Mouse (Mus musculus) gastrocnemius, postnatal 4 days (tissue): ENCODE data around the gene Gm5134. TPM values are rescaled to one million over a fixed set of nuclear protein-coding genes. Genes with fewer than 3 reads are reported as not detected.
A peak's percentile ranks its signal among the peaks of the same experiment; 100 is the strongest.
"Not testable (repeated sequence)": the region's sequence is repeated elsewhere in the genome, so short reads cannot be mapped to it uniquely, and the experiment has no call there.

Source experiments
- DNase-seq, 2 experiments: peaks; one replicate each; pipeline ENCODE4 v3.0.0; 2021 to 2022; ENCODE audit warnings: low spot score in 2 of 2, mixed read lengths in 2 of 2
- total RNA-seq, 2 experiments: library from RNA; stranded (reverse); gene quantifications; 2 replicates each; pipeline ENCODE4 v1.2.3; 2021

Gm5134 gene
- total RNA-seq, 2 experiments from 2014 or later = not detected

DNA sequence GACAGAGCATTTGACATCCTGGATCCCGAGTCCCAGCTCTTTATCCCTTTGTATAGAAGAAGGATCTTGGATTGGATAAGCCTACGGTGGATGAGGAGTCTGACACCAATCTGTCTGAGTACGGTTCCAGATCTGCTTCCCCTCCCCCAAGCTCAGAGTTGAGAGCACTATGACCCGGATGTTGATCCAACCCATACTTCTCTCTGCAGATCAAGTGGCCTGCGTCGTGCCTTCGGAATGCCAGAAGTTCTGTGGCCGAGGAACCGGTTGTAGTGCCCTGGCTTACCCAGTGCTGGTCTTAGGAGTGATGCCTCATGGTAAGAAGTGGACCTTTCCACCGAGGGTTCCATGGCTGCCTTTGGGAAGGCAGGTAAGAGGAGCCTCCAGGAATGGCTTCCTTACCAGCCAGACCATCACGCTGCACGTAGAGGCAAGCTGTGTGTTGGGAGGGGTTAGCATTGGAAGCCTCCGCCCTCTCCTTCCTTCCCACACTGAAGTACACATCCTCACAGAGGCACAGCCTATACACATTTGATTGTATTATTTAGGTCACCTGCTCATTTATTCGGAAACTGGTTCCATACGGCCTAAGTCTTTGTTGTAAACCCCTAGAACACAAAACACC, 39.4 kb downstream of the Gm5134 start:
- DNase-seq = no peak

DNA sequence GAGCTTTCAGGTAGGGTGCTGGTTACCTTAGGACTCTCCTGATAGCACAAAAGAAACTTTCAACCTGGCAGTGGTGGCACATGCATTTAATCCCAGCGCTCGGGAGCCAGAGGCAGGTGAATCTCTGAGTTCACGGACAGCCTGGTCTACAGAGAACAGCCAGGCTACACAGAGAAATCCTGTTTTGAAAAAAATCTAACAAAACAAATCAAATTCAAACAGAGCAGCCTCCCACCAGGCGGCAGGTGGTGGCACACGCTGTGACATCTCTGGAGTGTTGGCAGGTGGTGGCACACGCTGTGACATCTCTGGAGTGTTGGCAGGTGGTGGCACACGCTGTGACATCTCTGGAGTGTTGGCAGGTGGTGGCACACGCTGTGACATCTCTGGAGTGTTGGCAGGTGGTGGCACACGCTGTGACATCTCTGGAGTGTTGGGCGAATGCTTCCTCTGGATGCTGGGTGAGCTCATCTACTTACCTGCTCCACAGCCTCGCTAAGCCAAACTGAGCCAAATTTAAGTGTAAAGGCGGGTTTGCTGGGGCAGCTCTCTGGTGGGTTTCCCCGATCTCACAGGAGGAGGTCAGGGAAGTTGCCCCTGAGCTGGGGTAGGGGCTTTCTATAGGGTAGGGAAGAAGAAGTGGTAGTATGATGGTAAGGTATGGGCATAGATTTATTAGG, 40.4 kb downstream of the Gm5134 start:
- DNase-seq = not testable (repeated sequence)

DNA sequence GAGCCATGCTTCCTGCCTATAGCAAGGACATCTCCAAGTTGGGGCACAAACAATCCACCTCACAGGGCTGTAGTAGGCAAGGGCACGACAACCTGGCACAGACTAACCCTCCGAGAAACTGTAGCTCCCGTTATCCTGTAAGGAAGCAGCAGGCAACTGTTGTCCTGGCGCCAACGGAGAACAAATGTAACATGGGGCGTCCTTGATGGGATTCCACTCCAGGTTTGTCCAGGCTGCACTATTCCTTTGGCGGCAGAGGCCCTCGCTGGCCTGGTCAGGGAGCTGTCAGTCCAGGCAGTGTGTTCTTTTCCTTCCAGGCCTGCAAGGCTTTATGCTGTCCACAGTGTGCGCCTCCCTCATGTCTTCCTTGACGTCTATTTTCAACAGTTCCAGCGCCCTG, 41.1 kb downstream of the Gm5134 start:
- no peak for DNase-seq

DNA sequence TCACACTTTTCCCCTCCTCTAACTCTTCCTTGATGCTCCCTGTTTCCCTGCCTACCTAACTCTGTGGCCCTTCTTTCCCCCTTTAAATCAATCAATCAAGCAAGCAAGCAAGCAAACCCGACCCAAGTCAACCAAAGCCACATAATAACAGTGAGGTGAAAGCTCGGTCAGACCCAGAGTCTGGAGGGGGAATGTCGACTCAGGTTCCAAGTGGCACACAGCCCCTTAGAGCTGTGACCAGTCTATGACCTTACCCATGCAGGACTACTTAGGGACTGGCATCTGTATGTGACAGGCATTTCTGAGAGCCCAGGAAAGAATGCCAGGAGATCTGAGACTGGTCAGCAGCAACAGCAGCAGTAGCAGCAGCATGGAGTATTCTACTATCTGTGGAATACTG, 42.0 kb downstream of the Gm5134 start:
- DNase-seq = no peak

DNA sequence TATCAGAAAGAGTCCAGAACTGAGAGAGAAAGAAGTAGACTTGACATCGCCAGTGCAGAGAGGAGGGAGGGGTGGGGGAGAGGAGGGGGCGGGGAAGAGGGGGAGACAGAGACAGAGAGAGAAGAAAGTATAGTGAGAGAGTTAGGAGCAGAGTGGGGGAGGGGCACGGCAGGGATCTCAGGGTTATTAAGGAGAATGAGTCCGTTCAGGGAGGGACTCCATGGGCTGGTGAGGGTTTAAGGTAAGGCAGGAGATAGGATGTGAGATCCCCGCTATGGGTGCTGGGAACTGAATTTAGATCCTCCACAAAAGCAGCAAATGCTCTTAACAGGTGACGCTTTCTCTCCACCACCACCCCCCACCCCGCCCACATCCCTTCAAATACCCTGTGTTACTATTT, 46.8 kb downstream of the Gm5134 start:
- DNase-seq = no peak

DNA sequence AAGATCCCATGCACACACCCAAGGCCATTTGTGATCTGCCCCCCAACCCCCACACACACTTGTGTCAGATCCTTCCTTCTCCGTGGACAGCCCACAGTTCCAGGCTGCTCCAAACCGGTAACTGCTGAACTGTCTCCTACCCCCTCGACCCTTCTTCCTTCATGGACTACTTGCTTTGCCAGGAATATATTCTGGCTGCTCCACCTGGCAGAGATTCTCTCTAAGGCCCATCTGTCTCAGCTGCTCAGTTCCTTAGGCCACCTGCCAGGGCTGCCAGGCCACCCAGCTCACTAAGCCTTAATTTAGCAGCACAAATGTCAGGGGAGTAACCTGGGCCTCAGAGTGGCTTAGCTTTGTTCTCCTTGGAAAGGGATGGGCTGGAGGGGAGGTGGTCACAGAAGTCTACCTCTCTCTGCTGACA, 47.8 kb downstream of the Gm5134 start:
- peak in 1 of 2 experiments; percentile 33 for DNase-seq

DNA sequence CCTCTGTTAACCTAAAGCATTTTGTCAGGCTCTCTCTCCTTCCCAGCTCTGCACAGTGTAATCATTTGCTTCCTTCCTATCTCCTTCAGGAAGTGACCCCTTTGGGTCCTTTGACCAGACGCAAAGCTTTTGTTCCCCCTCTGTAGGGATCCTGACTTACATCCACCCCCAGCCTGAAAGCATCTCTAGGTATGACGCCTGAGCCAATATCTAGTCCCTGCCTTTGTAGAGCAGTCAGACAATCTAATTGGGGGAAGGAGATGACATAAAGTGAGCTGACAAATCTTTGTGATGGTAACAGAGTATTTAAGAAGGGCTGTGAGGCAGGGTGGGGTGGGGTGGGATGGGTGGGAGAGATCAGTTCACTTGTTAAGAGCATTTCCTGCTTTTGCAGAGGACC, 48.3 kb downstream of the Gm5134 start:
- DNase-seq = no peak

DNA sequence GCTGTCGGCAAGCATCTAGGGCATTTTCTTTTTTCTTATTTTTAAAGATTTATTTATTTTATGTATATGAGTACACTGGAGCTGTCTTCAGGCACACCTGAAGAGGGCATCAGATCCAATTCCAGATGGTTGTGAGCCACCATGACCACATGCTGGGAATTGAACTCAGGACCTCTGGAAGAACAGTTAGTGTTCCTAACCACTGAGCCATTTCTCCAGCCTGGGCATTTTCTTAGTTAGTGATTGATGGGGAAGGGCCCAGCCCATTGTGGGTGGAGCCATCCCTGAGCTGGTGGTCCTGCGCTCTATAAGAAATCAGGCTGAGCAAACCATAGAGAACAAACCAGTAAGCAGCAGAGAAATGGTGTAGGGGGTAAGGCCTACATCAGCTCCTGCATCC, 48.9 kb downstream of the Gm5134 start:
- no peak for DNase-seq

DNA sequence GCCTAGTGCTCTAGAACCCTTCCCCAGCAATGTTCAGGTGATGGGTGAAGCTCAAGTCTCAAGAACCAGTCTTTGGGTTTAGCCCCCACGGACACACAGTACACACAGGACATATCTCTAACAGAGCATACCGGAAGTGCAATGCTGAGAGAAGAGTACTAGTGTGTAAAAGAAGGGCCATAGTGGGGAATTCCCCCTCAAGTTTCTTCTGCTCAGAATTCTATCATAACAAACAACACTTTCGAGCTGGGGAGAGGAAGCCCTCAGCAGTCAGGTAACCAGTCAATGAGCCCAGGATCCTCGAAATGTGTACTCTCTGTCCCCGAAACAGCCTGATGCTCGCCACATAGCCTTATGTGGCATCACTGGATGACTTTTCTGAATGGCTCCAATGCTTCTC, 52.1 kb downstream of the Gm5134 start:
- no peak for DNase-seq

DNA sequence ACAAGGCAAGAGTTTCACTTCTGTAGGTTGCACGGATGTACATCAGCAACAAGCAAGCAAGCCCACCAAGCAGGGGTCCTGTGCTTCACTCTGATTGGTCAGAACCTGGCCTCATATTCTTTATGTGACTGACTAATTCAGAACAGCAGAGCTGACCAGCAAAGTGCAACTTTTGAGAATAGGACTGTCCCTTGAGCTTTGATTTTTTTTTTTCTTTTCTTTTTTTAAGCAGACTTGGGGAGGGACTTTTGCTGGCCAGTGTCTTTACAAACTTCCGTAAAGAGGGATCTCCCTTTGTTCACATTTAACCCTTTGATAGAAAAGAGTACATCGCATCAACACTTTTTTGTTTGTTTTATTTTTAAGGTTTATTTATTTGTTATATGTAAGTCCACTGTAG, 55.5 kb downstream of the Gm5134 start:
- DNase-seq = no peak

DNA sequence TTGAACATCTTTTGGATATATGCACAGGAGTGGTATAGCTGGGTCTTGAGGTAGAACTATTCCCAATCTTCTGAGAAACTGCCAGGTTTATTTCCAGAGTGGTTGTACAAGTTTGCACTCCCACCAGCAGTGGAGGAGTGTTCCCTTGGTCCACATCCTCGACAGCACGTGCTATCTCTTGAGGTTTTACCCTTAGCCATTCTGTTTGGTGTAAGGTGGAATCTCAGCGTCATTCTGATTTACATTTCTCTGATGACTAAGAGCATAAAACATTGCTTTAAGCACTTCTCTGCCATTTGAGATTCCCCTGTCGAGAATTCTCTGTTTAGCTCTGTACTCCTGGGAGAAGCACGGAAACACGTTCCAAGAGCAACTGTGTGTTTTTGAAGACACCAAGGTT, 58.6 kb downstream of the Gm5134 start:
- no peak for DNase-seq

DNA sequence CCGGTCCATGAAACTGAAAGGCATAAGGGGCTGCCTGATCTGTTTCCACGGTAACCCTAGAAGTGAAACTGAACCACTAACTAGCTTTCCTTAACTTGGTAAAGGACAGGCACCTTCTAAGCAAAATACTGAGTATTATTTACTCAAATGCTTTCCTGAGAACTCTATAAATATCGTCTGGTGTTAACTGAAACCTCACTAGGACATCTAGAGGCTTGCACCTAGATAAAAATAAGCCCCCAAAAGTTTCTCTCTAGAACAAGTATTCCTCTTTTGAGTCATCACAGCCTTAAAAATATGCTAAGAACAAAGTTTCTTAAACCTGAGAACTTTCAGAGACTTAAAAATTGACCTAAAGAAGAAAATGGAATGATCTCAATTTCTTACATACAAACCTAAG, 62.6 kb downstream of the Gm5134 start:
- DNase-seq = no peak

DNA sequence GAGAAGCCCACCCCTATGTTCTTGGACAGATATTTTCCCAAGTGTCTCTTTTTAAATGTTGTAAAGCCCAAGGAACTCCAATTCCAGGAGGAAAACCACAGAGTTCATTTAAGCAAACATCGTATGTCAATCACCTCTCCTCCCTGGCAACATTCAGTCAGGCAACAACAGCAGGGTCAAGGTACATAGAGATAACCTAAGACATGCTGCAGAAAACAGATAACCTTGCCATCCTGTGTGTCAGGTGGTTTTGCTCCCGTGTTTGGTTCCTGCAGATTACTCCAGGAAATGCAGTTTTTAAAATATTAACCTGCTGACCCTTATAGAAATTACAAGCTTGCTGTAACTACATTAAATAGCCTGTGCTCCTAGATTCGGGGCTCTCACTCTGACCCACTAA, 67.4 kb downstream of the Gm5134 start:
- no peak for DNase-seq

DNA sequence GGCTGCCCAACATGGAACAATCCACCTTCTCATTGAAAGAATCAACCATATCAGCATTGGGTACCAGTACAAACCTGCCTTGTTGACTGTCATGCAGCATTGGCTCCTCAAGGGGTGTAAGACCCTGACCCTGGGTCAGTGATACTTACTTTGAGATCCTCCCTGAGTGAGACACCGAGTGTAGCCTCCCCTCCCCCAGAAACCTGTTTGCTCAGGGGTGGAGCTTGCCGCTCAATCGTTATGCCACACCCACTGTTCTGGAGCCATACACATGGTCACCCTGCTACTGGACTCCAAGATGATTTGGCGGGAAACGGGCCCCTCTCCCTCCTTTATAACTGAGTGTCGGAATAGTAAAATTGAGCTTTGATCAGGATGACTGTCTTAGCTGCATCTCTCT, 69.6 kb downstream of the Gm5134 start:
- no peak for DNase-seq

DNA sequence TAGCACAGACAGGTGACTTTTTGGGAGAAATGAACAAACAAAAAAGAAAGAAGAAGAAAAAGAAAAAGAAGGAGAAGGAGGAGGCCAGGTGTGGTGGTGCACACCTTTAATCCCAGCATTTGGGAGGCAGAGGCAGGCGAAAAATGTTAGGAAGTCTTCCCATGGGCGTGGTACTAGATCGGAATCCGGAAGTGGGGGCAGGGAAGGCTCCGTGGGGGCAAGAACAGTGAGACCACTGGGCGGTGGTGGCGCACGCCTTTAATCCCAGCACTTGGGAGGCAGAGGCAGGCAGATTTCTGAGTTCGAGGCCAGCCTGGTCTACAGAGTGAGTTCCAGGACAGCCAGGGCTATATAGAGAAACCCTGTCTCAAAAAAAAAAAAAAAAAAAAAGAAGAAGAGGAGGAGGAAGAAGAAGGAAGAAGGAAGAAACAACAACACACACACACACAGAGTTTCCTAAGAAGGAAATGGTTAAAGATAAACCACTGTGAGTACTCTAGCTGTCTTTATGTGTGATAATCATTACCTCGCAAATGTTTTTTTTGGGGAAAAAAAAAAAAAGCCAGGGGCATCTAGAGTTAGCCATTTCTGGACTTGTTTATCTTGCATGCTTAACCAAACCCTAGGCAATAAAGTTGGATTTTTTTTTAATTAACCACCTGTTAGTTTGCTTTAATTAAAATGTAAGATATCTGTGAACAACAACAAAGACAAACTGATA, 71.3 kb downstream of the Gm5134 start:
- DNase-seq = no peak

DNA sequence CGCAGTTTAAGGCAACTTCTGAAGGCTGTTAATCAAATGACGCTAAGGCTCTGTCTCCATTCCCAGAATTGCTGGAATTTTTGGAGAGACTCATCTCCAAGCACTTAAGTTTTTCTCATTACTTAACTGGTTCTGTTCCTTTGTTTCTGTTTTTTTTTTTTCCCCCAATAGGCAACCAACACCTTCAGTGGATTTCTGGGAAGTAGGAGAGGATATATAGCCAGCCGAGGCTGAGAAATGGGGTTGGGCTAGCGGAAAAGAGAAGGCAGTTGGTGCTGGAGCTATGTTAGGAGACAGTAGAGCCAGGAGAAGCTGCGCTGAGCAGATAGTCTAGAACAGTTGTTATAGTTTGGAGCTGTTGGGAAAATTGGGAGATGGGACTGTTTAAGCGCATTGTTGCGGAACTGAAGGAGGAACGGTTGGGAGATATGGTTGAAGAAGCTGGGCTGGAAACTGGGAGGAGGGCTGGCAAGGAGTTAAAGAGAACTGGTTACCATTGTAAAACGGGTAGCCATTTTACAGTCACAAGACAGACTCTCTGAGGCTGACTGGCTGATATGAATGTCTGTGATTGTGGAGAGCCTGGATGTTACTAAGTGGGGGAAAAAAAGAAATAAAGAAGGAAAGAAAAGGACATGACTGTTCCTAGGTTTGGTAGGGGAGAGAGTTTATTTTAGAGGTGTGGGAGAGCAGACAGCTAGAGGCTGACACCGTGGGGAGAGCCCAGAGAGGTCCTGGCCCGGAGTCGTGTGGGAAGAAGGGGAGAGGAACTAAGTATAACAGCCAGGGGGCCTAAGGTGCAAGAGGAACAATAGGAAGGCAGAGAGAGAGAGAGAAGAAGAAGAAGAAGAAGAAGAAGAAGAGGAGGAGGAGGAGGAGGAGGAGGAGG, 73.1 kb downstream of the Gm5134 start:
- DNase-seq = no peak

DNA sequence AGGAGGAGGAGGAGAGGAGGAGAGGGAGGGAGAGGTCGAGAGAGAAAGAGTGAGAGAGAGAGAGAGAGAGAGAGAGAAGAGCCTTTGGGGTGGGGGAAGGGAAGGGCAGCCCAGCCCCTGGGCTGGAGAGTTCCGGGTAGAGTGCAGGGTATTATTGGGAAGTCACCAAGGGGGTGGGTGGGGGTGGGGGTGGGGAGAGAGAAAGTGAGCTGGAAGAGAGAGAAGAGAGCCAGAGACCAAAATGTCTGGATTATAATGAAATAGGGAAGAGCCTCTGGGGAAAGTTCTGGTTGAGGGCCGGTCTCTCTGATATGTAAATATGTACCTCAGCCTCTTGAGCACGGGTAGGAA, 73.7 kb downstream of the Gm5134 start:
- no peak for DNase-seq

DNA sequence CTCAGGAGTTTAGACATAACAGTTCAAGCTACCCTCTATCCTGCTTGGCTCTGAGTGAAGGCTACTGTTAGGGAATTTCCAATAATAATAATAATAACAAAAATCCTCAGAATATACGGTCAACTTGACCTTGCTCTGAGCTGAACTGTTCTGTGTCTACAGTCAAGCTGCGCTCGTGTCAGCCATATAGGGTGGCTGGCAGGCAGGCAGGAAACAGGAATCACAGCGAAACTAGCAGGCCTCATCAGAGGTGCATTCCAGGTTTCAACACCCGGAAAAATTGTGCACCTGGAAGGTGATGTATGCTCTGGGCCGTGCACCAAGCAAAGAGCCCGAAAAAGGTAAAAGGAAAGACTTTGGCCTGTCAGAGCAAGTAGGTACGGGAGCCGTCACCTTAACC, 74.1 kb downstream of the Gm5134 start:
- DNase-seq = no peak

DNA sequence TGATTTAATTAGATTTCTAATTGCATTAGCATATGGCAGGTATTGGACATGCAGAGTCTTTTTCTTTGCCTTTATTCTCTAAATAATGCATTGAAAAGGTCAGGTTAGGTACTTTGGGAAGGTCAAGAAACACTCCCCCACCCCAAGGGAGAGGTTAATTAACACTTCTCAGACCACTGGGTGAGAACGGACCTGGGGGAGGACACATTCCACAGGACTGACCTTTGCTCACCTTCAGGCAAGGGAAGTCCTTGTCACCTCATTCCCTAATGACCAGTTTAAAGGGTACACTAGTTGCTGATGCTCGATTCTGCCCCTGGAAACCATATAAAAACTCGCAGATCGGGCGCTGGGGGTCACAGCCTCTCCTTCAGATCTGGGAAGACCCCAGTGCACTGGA, 75.0 kb downstream of the Gm5134 start:
- DNase-seq = no peak

DNA sequence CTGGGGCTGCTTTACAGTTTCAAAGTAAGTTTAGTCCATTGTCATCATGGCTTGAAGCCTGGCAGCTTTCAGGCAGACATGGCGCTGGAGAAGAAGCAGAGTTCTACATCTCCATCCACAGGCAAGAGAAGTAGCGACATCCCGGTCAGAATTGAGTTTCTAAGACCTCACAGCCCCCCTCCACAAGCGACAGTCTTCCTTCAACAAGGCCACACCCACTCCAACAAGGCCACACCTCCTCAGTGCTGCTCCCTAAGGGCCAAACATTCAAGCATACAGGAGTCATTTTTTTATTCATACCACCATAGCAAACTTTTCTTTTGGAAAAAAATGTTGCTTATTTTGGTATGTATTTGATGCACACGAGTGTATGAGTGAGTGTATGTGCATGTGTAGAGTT, 76.2 kb downstream of the Gm5134 start:
- DNase-seq = no peak

DNA sequence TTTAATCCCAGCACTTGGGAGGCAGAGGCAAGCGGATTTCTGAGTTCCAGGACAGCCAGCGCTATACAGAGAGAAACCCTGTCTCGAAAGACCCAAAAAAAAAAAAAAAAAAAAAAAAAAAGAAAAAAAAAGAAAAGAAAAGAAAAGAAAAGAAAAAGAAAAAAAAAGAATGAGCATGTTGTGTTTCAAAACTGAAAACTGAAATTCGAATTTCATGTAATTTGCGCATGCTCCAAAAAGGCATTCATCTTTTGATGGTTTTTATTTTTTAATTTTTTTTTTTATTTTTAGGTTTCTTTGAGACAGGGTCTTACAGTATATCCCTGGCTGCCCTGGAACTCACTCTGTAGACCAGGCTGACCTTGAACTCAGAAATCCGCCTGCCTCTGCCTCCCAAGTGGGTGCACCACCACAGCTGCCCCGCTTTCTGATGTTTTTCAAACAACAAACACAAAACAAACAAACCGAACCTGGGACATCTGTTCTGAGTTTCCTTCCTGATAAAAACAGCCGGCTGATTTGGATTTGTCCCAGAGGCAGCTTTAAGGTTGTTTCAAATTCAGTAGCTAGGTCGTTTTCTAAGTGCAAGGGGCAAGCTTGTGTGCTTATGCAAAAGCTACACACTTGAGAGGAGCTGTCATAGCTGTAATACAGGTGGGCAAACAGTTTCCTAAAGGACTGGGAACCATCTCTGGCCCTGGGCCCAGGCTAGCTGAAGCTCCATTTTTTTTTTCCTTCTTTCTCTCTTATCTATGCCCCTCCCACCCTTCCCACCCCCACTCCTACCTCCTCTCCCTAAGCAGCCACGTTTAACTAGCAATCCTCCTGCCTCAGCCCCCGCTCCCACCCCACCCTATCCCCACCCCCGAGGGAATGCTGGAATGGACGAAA, 77.4 kb downstream of the Gm5134 start:
- peak in 1 of 2 experiments; percentile 11 for DNase-seq
